Mouse (Mus musculus): ENCODE data around the gene Pgbd5. TPM values are rescaled to one million over a fixed set of nuclear protein-coding genes. Genes with fewer than 3 reads are reported as not detected.
"Not testable (repeated sequence)": the region's sequence is repeated elsewhere in the genome, so short reads cannot be mapped to it uniquely, and the experiment has no call there.

The Pgbd5 gene
- polyA plus RNA-seq, 1 experiment from 2014 or later: 12.2 TPM

DNA sequence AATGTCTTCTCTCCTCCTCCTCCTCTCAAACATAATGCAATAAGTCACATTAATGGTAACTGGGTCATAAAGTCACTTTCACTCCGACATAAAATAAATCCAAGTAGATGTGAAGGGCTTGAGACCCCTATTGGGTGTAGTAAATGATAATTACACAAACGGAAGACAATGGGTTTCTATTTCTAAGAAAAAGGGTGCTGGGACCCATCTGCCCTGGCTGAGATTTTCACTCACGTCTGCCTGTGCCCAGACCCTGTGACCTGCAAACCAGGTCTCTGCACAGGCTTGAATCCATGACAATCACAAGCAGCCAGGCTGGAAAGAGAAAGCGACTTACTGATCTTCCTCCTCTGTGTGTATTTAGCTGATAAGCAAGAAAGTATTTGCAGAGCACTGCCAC, 4.3 kb downstream of the Pgbd5 start:
- peak overlapping the region; percentile 91 for H3K4me3 ChIP-seq (ENCODE audit: low read depth, low read length)
- H3K27ac ChIP-seq (ENCODE audit: low read length): peak overlapping the region; percentile 66
- 40% methylated on average over 4 of the region's 4 CpGs for WGBS
- H3K9ac ChIP-seq (ENCODE audit: low read depth, low read length): peak overlapping the region; percentile 58
- H3K27me3 ChIP-seq (ENCODE audit: control insufficient read depth, insufficient read depth, low read depth, low read length): no peaks in the 10 kb centered on the region
- no peak for ATAC-seq
- H3K4me2 ChIP-seq (ENCODE audit: low read length): peak overlapping the region; percentile 88
- H3K36me3 ChIP-seq (ENCODE audit: control insufficient read depth, insufficient read depth, low read length): no peaks in the 10 kb centered on the region
- H3K4me1 ChIP-seq (ENCODE audit: control insufficient read depth, insufficient read depth, low read length): peaks cover 31% of the 10 kb centered on the region
- no peaks in the 10 kb centered on the region for H3K9me3 ChIP-seq (replicated peaks; ENCODE audit: control insufficient read depth, low read length, poor library complexity, severe bottlenecking)

DNA sequence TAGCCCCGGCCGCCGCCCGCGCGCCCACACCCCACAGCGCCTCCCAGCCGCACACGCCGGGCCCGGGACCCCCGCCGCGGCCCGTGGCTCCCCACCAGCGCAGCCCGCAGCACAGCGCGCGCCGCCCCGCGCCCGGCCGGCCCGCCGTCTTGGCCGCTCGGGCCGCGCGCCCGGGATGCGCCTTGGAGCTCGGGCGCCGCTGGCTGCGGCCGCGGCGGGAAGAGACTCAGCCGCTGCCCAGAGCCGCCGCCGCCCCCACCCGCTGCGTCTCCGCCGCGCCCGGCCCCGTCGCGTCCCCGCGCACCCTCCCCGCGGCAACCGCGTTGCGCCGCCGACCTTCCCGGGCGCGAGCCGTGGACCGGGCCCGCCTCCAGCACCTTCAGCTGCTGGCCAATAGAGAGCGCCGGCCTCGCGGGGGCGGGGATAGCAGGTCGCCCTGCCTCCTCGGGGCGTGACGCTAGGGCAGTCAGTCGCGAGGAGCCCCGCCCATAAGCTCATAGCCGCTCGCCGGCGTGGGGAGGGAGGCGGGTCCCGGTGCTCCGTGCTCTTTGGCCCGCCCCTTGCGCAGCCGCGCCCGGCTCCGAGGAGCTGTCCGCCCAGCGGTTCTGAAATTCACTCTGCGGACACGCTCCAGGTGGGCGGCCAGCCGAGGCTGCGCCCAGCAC, 5.2 kb downstream of the Pgbd5 start:
- Histone ChIP-seq H3K27ac (ENCODE audit: low read length) (peak overlapping the region; percentile 84), H3K27me3 (ENCODE audit: control insufficient read depth, insufficient read depth, low read depth, low read length) (no peaks in the 10 kb centered on the region), H3K4me3 (ENCODE audit: low read depth, low read length) (peak overlapping the region; percentile 91), H3K9ac (ENCODE audit: low read depth, low read length) (peak overlapping the region; percentile 86), H3K4me2 (ENCODE audit: low read length) (peak overlapping the region; percentile 88), H3K4me1 (ENCODE audit: control insufficient read depth, insufficient read depth, low read length) (peaks cover 32% of the 10 kb centered on the region), H3K9me3 (replicated peaks; ENCODE audit: control insufficient read depth, low read length, poor library complexity, severe bottlenecking) (no peaks in the 10 kb centered on the region), H3K36me3 (ENCODE audit: control insufficient read depth, insufficient read depth, low read length) (no peaks in the 10 kb centered on the region)
- WGBS: under 1% methylated on average over 68 of the region's 101 CpGs
- ATAC-seq: peak; percentile 97

DNA sequence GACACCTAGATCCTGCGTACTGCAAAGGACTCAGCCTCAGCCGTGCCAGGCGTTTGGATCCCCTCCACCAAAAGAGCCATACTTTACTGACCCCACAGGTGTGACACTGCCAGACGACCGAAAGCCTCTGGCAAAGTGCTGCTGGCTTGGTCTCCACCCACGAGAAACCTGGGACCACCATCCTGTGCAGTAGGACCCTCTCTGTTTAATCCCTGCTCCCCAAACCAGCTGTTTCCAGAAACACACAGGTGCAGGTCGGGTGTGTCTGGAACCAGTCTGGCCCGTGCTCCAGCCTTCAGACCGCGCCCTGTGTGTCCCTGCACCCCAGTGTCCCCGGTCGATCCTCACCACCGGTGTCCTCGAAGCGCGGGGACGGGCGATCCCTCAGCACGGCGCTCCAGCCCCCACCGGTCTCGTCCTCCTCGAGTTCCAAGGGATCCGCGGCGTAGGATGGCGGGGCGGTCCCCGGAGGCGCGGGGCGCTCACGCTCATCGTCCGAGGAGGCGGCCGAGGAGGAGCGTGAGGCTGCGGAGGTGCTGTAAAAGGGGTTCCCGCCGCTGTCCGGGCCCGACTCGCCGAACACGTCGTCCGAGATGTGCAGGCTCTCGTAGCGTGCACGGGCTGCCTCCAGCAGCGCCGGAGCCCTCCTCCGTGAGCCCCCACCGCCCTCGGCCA, 5.9 kb downstream of the Pgbd5 start:
- peak; percentile 16 for ATAC-seq
- peak overlapping the region; percentile 86 for H3K9ac ChIP-seq (ENCODE audit: low read depth, low read length)
- H3K36me3 ChIP-seq (ENCODE audit: control insufficient read depth, insufficient read depth, low read length): no peaks in the 10 kb centered on the region
- H3K27me3 ChIP-seq (ENCODE audit: control insufficient read depth, insufficient read depth, low read depth, low read length): no peaks in the 10 kb centered on the region
- under 1% methylated on average over 54 of the region's 56 CpGs for WGBS
- peak overlapping the region; percentile 91 for H3K4me3 ChIP-seq (ENCODE audit: low read depth, low read length)
- H3K4me1 ChIP-seq (ENCODE audit: control insufficient read depth, insufficient read depth, low read length): peaks cover 33% of the 10 kb centered on the region
- no peaks in the 10 kb centered on the region for H3K9me3 ChIP-seq (replicated peaks; ENCODE audit: control insufficient read depth, low read length, poor library complexity, severe bottlenecking)
- H3K27ac ChIP-seq (ENCODE audit: low read length): peak overlapping the region; percentile 84
- H3K4me2 ChIP-seq (ENCODE audit: low read length): peak overlapping the region; percentile 88

DNA sequence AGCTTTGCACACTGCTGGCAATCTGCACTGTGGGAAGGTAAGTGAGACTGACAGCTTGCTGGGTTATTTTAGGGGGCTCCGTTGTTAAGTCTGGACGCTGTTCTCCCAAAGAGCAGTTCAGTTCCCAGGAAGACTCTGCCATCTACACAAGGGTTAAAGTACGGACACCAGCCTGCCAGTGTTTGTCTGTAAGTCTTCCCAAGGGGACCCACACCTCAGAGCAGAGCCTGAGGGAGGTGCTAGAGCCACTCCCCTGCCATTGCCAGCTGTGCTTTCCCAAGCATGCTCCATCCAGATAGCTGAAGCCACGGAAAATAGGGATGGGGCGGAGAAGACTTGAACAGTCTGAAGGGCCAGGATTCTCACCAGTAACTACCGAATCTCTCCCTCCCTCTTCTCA, 8.6 kb downstream of the Pgbd5 start:
- Histone ChIP-seq H3K9me3 (replicated peaks; ENCODE audit: control insufficient read depth, low read length, poor library complexity, severe bottlenecking) (no peaks in the 10 kb centered on the region), H3K27ac (ENCODE audit: low read length) (no peak overlapping the region), H3K27me3 (ENCODE audit: control insufficient read depth, insufficient read depth, low read depth, low read length) (no peaks in the 10 kb centered on the region), H3K36me3 (ENCODE audit: control insufficient read depth, insufficient read depth, low read length) (no peaks in the 10 kb centered on the region), H3K9ac (ENCODE audit: low read depth, low read length) (0 out of 2 replicates have a peak overlapping the region, but pooled peaks have one; percentile 23), H3K4me1 (ENCODE audit: control insufficient read depth, insufficient read depth, low read length) (peaks cover 33% of the 10 kb centered on the region), H3K4me2 (ENCODE audit: low read length) (peak overlapping the region; percentile 88), H3K4me3 (ENCODE audit: low read depth, low read length) (no peak overlapping the region)
- 62% methylated on average over 6 of the region's 6 CpGs for WGBS
- no peak for ATAC-seq

DNA sequence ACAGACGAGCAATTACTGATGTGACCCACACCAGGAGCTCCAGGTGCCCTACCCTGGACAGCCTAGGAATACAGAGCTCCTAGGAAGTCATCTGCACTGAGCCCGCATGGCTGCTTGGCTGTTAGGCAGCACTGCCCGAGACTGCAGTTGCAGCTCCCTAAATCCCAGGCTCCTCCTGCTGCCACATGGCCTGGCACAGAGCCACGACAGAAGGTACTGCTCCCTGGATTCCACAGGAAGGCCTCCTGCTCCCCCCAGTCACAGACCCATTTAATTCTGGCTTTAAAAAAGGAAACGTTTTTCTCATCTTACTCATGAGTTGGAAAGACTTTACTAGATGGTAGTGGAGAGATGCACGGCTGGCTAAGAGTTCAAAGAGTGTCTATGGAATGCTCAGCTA, 10.0 kb downstream of the Pgbd5 start:
- H3K27me3 ChIP-seq (ENCODE audit: control insufficient read depth, insufficient read depth, low read depth, low read length): no peaks in the 10 kb centered on the region
- no peak overlapping the region for H3K27ac ChIP-seq (ENCODE audit: low read length)
- no peaks in the 10 kb centered on the region for H3K9me3 ChIP-seq (replicated peaks; ENCODE audit: control insufficient read depth, low read length, poor library complexity, severe bottlenecking)
- H3K4me2 ChIP-seq (ENCODE audit: low read length): no peak overlapping the region
- no peak overlapping the region for H3K4me3 ChIP-seq (ENCODE audit: low read depth, low read length)
- 58% methylated on average over 6 of the region's 6 CpGs for WGBS
- H3K4me1 ChIP-seq (ENCODE audit: control insufficient read depth, insufficient read depth, low read length): peaks cover 29% of the 10 kb centered on the region
- no peaks in the 10 kb centered on the region for H3K36me3 ChIP-seq (ENCODE audit: control insufficient read depth, insufficient read depth, low read length)
- H3K9ac ChIP-seq (ENCODE audit: low read depth, low read length): no peak overlapping the region
- no peak for ATAC-seq

DNA sequence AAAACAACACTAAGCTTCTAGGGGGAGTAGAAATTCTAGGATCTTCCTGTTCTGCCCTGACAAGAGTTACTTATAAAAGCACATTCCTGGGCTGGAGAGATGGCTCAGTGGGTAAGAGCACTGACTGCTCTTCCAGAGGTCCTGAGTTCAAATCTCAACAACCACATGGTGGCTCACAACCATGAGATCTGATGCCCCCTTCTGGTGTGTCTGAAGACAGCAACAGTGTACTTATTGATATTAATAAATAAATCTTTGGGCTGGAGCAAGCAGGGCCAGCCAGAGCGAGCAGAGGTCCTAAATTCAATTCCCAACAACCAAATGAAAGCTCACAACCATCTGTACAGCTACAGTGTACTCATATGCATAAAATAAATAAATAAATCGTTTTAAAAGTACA, 10.7 kb downstream of the Pgbd5 start:
- H3K4me2 ChIP-seq (ENCODE audit: low read length); H3K9me3 ChIP-seq (replicated peaks; ENCODE audit: control insufficient read depth, low read length, poor library complexity, severe bottlenecking); H3K9ac ChIP-seq (ENCODE audit: low read depth, low read length); H3K27me3 ChIP-seq (ENCODE audit: control insufficient read depth, insufficient read depth, low read depth, low read length); H3K36me3 ChIP-seq (ENCODE audit: control insufficient read depth, insufficient read depth, low read length); ATAC-seq; H3K4me3 ChIP-seq (ENCODE audit: low read depth, low read length); H3K27ac ChIP-seq (ENCODE audit: low read length): not testable (repeated sequence)
- WGBS: 62% methylated on average over 2 of the region's 2 CpGs
- H3K4me1 ChIP-seq (ENCODE audit: control insufficient read depth, insufficient read depth, low read length): peaks cover 29% of the 10 kb centered on the region

DNA sequence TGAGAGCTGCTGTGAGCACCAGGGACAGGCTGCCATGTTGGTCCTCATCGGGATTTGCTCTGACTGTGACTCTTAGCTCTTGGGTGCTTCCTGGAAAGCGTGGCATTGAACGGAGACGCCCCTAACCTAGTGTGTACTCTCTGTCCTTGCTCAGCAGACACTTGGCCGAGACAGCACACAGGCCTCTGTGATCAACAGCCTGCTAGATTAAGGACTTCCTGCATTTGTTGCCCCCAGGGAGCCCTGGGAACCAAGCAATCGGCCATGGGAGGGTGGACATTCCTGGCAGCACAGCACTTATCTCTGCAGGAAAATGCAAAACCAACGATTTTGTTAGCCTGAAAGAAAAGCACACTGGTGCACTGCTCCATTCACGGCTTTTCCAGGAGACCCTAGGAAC, 18.0 kb downstream of the Pgbd5 start:
- H3K36me3 ChIP-seq (ENCODE audit: control insufficient read depth, insufficient read depth, low read length): no peaks in the 10 kb centered on the region
- H3K27me3 ChIP-seq (ENCODE audit: control insufficient read depth, insufficient read depth, low read depth, low read length): no peaks in the 10 kb centered on the region
- no peak overlapping the region for H3K27ac ChIP-seq (ENCODE audit: low read length)
- 73% methylated on average over 8 of the region's 8 CpGs for WGBS
- H3K4me2 ChIP-seq (ENCODE audit: low read length): no peak overlapping the region
- no peak overlapping the region for H3K4me3 ChIP-seq (ENCODE audit: low read depth, low read length)
- no peaks in the 10 kb centered on the region for H3K9me3 ChIP-seq (replicated peaks; ENCODE audit: control insufficient read depth, low read length, poor library complexity, severe bottlenecking)
- ATAC-seq: no peak
- H3K4me1 ChIP-seq (ENCODE audit: control insufficient read depth, insufficient read depth, low read length): peaks cover 2% of the 10 kb centered on the region
- H3K9ac ChIP-seq (ENCODE audit: low read depth, low read length): no peak overlapping the region

DNA sequence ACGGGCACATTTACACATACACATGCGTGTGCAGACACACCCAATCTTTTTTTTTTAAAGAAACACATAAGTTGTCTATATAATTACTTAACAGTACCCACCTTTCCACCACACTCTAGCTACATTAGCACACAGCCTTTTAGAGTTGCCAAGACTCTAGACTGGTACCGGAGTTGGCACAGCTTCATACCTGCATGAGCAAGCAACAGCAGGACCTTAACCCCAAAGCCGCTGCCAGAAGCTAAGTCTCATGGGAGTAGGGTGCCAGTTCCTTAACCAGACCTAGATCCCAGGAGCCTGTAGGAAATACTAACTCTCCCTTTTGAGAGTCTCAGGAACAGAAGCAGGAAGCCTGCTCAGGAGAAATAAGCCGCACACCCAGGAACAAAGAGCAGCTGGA, 20.5 kb downstream of the Pgbd5 start:
- Histone ChIP-seq H3K9ac (ENCODE audit: low read depth, low read length) (no peak overlapping the region), H3K36me3 (ENCODE audit: control insufficient read depth, insufficient read depth, low read length) (no peaks in the 10 kb centered on the region), H3K4me1 (ENCODE audit: control insufficient read depth, insufficient read depth, low read length) (peaks cover 2% of the 10 kb centered on the region; the same call in 1 of the 2 replicates), H3K27ac (ENCODE audit: low read length) (no peak overlapping the region), H3K27me3 (ENCODE audit: control insufficient read depth, insufficient read depth, low read depth, low read length) (no peaks in the 10 kb centered on the region), H3K4me3 (ENCODE audit: low read depth, low read length) (no peak overlapping the region), H3K9me3 (replicated peaks; ENCODE audit: control insufficient read depth, low read length, poor library complexity, severe bottlenecking) (no peaks in the 10 kb centered on the region), H3K4me2 (ENCODE audit: low read length) (no peak overlapping the region)
- ATAC-seq: no peak
- WGBS: 87% methylated on average over 5 of the region's 5 CpGs

DNA sequence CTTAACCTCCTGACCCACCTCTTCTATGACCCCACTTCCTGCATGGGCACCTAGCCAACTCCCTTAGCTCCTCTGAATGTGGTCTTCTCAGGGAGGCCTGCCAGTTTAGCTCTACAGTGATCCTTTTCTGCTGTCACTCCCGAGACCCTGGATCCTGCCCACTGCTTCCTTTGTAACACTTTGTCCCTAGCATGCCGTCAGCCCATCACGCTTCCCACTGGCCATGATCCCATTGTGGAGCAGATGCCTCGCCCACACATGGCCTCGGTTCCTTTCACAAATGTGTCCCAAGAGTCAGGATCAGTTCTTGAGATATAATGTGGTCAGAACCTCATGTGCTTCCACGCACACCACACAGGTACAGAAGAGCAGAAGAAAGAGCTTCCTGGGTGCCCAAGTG, 21.3 kb downstream of the Pgbd5 start:
- 84% methylated on average over 6 of the region's 6 CpGs for WGBS
- H3K9me3 ChIP-seq (replicated peaks; ENCODE audit: control insufficient read depth, low read length, poor library complexity, severe bottlenecking): no peaks in the 10 kb centered on the region
- no peak for ATAC-seq

More for the DNA sequence above, 21.3 kb downstream of the Pgbd5 start:
- H3K27me3 ChIP-seq (ENCODE audit: control insufficient read depth, insufficient read depth, low read depth, low read length): no peaks in the 10 kb centered on the region
- H3K27ac ChIP-seq (ENCODE audit: low read length): no peak overlapping the region
- no peak overlapping the region for H3K4me3 ChIP-seq (ENCODE audit: low read depth, low read length)
- H3K9ac ChIP-seq (ENCODE audit: low read depth, low read length): no peak overlapping the region
- H3K36me3 ChIP-seq (ENCODE audit: control insufficient read depth, insufficient read depth, low read length): no peaks in the 10 kb centered on the region
- peaks cover 2% of the 10 kb centered on the region; the same call in 1 of the 2 replicates for H3K4me1 ChIP-seq (ENCODE audit: control insufficient read depth, insufficient read depth, low read length)
- H3K4me2 ChIP-seq (ENCODE audit: low read length): no peak overlapping the region
